Mouse (Mus musculus): ENCODE measurements around the gene Trim72.

Trim72 gene

GRCm38 (mm10) chr7:128003688-128004087, at the start of gene Trim72:
TSS of gene Trim72 (plus strand) at chr7:128003949.
- no peak for DNase-seq (ENCODE audit: extremely low read depth, low read depth, low spot score)

GRCm38 (mm10) chr7:127959364-127959763, 44.4 kb upstream of the Trim72 start:
- no peak for DNase-seq (ENCODE audit: extremely low read depth, low read depth, low spot score)

GRCm38 (mm10) chr7:127966371-127966918, 37.3 kb upstream of the Trim72 start:
- DNase-seq (ENCODE audit: extremely low read depth, low read depth, low spot score) = no peak

GRCm38 (mm10) chr7:127967004-127967921, 36.5 kb upstream of the Trim72 start, which contains the start of gene Fus:
TSS of gene Fus (plus strand) at chr7:127967457.
- DNase-seq (ENCODE audit: extremely low read depth, low read depth, low spot score) = no peak

- no peak for DNase-seq (ENCODE audit: extremely low read depth, low read depth, low spot score)
Observed at GRCm38 (mm10) chr7:127967922-127968828, 35.6 kb upstream of the Trim72 start.

- no peak for DNase-seq (ENCODE audit: extremely low read depth, low read depth, low spot score)
Observed at GRCm38 (mm10) chr7:127974413-127974930, 29.3 kb upstream of the Trim72 start.

GRCm38 (mm10) chr7:127978856-127979255, 24.9 kb upstream of the Trim72 start:
- DNase-seq (ENCODE audit: extremely low read depth, low read depth, low spot score) = no peak

- no peak for DNase-seq (ENCODE audit: extremely low read depth, low read depth, low spot score)
Observed at GRCm38 (mm10) chr7:127980606-127981005, 23.1 kb upstream of the Trim72 start.

GRCm38 (mm10) chr7:127988904-127989303, 14.8 kb upstream of the Trim72 start:
- no peak for DNase-seq (ENCODE audit: extremely low read depth, low read depth, low spot score)

- DNase-seq (ENCODE audit: extremely low read depth, low read depth, low spot score) = no peak
Observed at GRCm38 (mm10) chr7:127991643-127992487, 11.9 kb upstream of the Trim72 start.

- DNase-seq (ENCODE audit: extremely low read depth, low read depth, low spot score) = no peak
Observed at GRCm38 (mm10) chr7:127992488-127993340, 11.0 kb upstream of the Trim72 start.

GRCm38 (mm10) chr7:127993341-127993977, 10.3 kb upstream of the Trim72 start, which contains the start of gene Pycard:
TSS of gene Pycard (minus strand) at chr7:127993867.
- DNase-seq (ENCODE audit: extremely low read depth, low read depth, low spot score) = no peak

- no peak for DNase-seq (ENCODE audit: extremely low read depth, low read depth, low spot score)
Observed at GRCm38 (mm10) chr7:127999436-127999835, 4.3 kb upstream of the Trim72 start.

GRCm38 (mm10) chr7:128000068-128000950, 3.4 kb upstream of the Trim72 start:
- no peak for DNase-seq (ENCODE audit: extremely low read depth, low read depth, low spot score)

- DNase-seq (ENCODE audit: extremely low read depth, low read depth, low spot score) = no peak
Observed at GRCm38 (mm10) chr7:128003098-128003497, 651 bp upstream of the Trim72 start.

- DNase-seq (ENCODE audit: extremely low read depth, low read depth, low spot score) = no peak
Observed at GRCm38 (mm10) chr7:128004150-128004486, 369 bp downstream of the Trim72 start.

- no peak for DNase-seq (ENCODE audit: extremely low read depth, low read depth, low spot score)
Observed at GRCm38 (mm10) chr7:128004487-128005362, 976 bp downstream of the Trim72 start.
